8 mouse cellular contexts compared by ENCODE assay signal in the genomic region with DNA sequence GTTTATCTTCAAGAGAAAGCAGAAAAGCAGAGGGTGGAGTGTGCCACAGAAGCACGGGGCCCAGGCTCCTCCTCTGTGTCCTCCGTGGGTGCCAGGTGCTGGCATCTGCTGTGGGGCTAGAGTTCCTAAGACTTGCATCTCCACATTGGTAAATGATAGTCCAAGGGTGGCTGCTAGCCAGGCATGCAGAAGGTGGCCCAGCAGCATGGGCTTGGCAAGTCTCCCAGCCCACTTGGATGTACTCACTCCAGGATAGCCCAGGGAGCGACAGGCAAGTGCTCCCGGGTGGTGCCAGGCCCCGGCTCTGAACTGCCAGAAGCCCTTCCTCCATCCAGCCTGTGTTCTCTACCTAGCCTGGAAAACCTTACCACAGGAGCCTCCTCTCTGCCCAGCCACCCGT.
A peak's percentile ranks its signal among the peaks of the same experiment; 100 is the strongest.
DNase-seq lines count a peak whose midpoint lies in the region; ATAC-seq lines count a peak whose summit lies in the region.

No protein-coding gene starts in this region.

- 0 out of 2 replicates have a peak, but pooled peaks cover 3% of the 10 kb centered on the region for H3K36me3 ChIP-seq in forebrain, embryonic 15.5 days
- no peaks in the 10 kb centered on the region for H3K36me3 ChIP-seq in forebrain, embryonic 11.5 days (ENCODE audit: control insufficient read depth, insufficient read depth, low read length)
- 0 out of 2 replicates have a peak, but pooled peaks cover 10% of the 10 kb centered on the region for H3K36me3 ChIP-seq in heart, embryonic 15.5 days

- ATAC-seq in forebrain, embryonic 15.5 days (replicated peaks), result peak; percentile 73
- ATAC-seq in forebrain, embryonic 11.5 days (replicated peaks; ENCODE audit: low FRiP score), result no peak
- peak; percentile 69 for ATAC-seq in heart, embryonic 15.5 days (replicated peaks; ENCODE audit: insufficient number of reproducible peaks, insufficient read depth, low FRiP score, low read depth)
- no peak for ATAC-seq in CD4-positive, CD25-positive, alpha-beta regulatory T cell, adult 4 months

- H3K9me3 ChIP-seq in forebrain, embryonic 15.5 days, result no peaks in the 10 kb centered on the region
- no peaks in the 10 kb centered on the region for H3K9me3 ChIP-seq in forebrain, embryonic 11.5 days (ENCODE audit: control insufficient read depth, low read length)
- no peaks in the 10 kb centered on the region for H3K9me3 ChIP-seq in heart, embryonic 15.5 days (replicated peaks)

- H3K27me3 ChIP-seq in forebrain, embryonic 15.5 days, result no peaks in the 10 kb centered on the region
- H3K27me3 ChIP-seq in forebrain, embryonic 11.5 days (ENCODE audit: control insufficient read depth, insufficient read depth, low read length), result no peaks in the 10 kb centered on the region
- no peaks in the 10 kb centered on the region for H3K27me3 ChIP-seq in heart, embryonic 15.5 days

- no peak for DNase-seq in forebrain, embryonic 11.5 days (ENCODE audit: low spot score)
- DNase-seq in right cerebral cortex, postnatal 4 days, result peak; percentile 51
- DNase-seq in right cerebral cortex, adult 18-20 months, result no peak
- DNase-seq in lung, postnatal 25 days (ENCODE audit: low spot score), result peak; percentile 73
- DNase-seq in left cerebral cortex, adult 8-10 months (ENCODE audit: low spot score in 2 of 2), result no peak

- 0 out of 2 replicates have a peak overlapping the region, but pooled peaks have one; percentile 39 for H3K27ac ChIP-seq in forebrain, embryonic 15.5 days (replicated peaks)
- H3K27ac ChIP-seq in forebrain, embryonic 11.5 days (ENCODE audit: low read depth, low read length), result no peak overlapping the region
- peak overlapping the region; percentile 41; the same call in 1 of the 2 replicates for H3K27ac ChIP-seq in heart, embryonic 15.5 days

- no peak overlapping the region for H3K9ac ChIP-seq in forebrain, embryonic 15.5 days (replicated peaks)
- no peak overlapping the region for H3K9ac ChIP-seq in forebrain, embryonic 11.5 days (ENCODE audit: low read length)
- H3K9ac ChIP-seq in heart, embryonic 15.5 days, result no peak overlapping the region

- WGBS in forebrain, embryonic 15.5 days, result 35% methylated on average over 6 of the region's 6 CpGs
- 89% methylated on average over 6 of the region's 6 CpGs for WGBS in forebrain, embryonic 11.5 days
- WGBS in heart, embryonic 15.5 days, result 32% methylated on average over 6 of the region's 6 CpGs

- H3K4me2 ChIP-seq in forebrain, embryonic 15.5 days (replicated peaks), result no peak overlapping the region
- H3K4me2 ChIP-seq in forebrain, embryonic 11.5 days (ENCODE audit: low read depth, low read length, severe bottlenecking), result no peak overlapping the region
- H3K4me2 ChIP-seq in heart, embryonic 15.5 days, result no peak overlapping the region

- H3K4me1 ChIP-seq in forebrain, embryonic 15.5 days, result peaks cover 30% of the 10 kb centered on the region
- no peaks in the 10 kb centered on the region; the same call in 1 of the 2 replicates for H3K4me1 ChIP-seq in forebrain, embryonic 11.5 days (replicated peaks; ENCODE audit: control insufficient read depth, insufficient read depth, low read length)
- H3K4me1 ChIP-seq in heart, embryonic 15.5 days (replicated peaks), result peaks cover 31% of the 10 kb centered on the region

- H3K4me3 ChIP-seq in forebrain, embryonic 15.5 days, result no peak overlapping the region
- no peak overlapping the region for H3K4me3 ChIP-seq in forebrain, embryonic 11.5 days (ENCODE audit: low read depth, low read length)
- no peak overlapping the region for H3K4me3 ChIP-seq in heart, embryonic 15.5 days

Comparison
In these comparisons a context has a peak if more than half of its experiments do, and no peak if none do; other contexts are left out.
1. ATAC-seq: peak in forebrain, embryonic 15.5 days (single experiment) and heart, embryonic 15.5 days (single experiment); none in forebrain, embryonic 11.5 days (single experiment) and CD4-positive, CD25-positive, alpha-beta regulatory T cell, adult 4 months (single experiment).
2. DNase-seq: peak in right cerebral cortex, postnatal 4 days (single experiment) and lung, postnatal 25 days (single experiment); none in forebrain, embryonic 11.5 days (single experiment), right cerebral cortex, adult 18-20 months (single experiment) and left cerebral cortex, adult 8-10 months (0 of 2).